Mouse (Mus musculus) heart, adult 8-10 months (tissue): ENCODE data around the gene Galnt15. TPM values are rescaled to one million over a fixed set of nuclear protein-coding genes. Genes with fewer than 3 reads are reported as not detected.
A peak's percentile ranks its signal among the peaks of the same experiment; 100 is the strongest.
"Not testable (repeated sequence)": the region's sequence is repeated elsewhere in the genome, so short reads cannot be mapped to it uniquely, and the experiment has no call there.

Experiments
- DNase-seq: peaks from one replicate; pipeline ENCODE4 v3.0.0; 2022; ENCODE audit warnings: low spot score
- total RNA-seq, 4 experiments: library from RNA; stranded (reverse); gene quantifications; 2 replicates each; pipeline ENCODE4 v1.2.4; 2022

Galnt15 gene
- total RNA-seq, 4 experiments from 2014 or later: 13.9 to 22.2 (median 18.3) TPM

DNA sequence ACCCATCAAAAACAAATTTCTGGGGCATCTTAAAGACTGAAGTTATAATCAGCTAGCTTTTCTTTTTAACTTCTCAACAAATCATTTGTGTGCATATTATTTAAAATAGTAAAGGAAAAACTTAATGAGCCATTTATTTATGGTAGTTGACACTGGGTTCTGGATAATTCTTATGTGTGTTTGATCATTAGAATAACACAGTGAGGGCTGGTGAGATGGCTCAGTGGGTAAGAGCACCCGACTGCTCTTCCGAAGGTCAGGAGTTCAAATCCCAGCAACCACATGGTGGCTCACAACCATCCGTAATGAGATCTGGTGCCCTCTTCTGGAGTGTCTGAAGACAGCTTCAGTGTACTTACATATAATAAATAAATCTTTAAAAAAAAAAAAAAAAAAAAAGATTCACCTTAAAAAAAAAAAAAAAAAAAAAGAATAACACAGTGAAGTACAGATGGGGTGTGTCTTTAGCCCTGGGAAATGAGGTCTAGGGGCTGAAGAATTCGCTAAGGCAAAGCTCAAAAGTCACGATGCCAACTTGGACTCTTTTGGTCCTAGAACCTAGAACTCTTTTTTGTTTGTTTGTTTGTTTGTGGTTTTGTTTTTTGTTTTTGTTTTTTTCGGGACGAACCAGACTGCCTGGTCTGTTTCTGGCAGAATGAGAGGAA is 58.9 kb downstream of the Galnt15 start:
- not testable (repeated sequence) for DNase-seq

DNA sequence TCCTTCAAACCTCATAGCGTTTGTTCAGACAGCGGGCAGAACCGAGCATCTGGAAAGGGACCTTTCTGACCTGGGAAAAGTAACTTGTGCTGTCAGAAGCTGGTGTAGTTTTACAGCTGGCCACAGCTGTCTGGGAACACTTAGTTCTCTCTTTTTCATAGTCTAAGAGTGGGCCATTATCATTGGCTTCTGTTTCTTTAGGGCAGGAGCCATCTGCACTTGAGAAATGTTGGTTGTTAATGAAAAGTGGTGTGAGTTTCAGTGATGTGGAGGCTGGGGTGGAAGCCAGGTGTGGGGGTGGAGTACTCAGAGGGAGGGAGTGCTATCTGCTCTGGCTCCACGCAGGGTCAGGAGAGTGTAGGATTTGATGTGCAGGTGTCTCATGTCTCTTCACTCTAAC is 62.3 kb downstream of the Galnt15 start:
- peak; percentile 26 for DNase-seq

DNA sequence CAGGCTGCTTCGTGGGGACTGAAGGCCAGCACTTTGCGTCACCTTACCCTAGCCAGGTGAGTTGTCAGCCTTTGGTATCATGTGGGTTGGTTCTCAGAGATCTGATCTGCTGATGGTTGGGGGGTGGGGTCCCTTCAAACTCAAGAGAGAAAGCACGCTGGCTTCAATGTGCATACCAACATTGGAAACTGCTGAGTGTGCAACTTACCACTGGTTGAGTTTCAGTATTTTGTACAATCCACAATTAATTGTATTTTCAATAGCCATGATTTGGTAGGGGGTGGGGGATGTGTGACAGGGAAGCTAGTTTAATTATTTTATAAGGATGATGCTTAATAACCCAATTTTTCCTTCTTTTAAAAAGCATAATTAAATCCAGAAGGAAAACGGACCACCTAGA is 62.9 kb downstream of the Galnt15 start:
- DNase-seq: no peak

DNA sequence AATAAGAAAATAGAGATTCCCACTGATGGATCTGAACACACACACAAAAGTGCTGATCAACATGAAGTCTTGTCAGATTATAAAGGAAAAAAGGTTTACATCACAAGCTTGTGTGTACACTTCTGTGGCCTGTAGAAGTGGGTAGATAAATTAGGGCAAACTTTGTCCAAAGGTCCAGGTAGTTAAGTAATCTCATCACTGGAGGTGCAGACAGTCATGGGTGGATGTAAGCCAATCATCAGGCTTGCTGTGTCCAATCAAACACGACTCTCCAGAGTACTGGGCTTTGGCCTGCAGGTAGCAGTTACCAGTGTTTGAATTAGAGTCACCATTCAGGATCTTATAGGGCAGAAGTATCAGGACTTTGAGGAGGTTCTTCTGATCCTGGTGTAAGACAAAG is 64.2 kb downstream of the Galnt15 start:
- no peak for DNase-seq

DNA sequence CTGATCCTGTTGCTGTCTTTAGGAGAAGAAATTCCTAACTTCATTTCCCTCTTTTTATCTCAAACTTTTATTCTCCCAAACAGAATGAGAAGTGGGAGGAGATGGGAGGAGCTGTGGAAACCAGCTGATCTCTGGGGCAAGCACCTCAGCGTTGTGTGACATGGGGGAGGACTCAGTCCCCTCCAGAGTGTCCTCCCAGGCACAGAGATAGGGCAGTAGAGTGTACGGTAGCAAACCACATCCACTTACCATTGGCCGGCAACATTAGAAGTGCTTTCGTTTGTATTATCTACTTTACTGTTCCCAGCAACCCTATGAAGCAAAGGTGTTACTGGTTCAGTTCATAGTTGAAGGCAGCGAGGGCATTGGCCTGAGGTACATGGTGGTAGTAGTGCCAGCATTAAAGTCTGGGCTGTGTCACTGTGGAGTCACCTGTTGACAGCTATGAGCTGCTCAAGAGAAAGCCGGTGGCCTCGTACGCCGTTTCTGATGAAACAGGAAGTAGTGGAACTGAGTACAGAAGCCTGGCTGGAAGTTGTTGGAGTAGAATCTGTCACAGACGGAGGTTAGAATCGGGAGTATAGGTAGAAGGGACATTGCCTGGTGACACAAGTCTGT is 64.8 kb downstream of the Galnt15 start:
- no peak for DNase-seq

DNA sequence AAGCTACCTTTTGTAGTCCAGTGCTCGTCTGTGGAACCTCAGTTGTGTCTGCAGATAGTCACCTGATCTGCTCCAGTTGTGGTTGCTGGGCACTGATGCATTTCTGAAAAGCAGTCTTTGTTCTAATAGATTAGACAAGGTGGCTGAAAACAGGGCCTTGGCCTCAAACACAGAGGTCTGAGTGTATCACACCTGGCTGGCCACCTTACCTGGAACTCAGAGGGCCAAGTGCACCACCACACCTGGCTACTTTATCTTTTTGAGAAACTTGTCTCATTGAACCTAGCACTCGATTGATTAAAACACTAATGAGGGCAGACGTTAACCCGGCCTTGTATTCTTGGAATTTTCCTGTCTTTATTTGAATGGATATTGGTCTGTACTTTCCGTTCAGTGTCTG is 66.9 kb downstream of the Galnt15 start:
- no peak for DNase-seq

DNA sequence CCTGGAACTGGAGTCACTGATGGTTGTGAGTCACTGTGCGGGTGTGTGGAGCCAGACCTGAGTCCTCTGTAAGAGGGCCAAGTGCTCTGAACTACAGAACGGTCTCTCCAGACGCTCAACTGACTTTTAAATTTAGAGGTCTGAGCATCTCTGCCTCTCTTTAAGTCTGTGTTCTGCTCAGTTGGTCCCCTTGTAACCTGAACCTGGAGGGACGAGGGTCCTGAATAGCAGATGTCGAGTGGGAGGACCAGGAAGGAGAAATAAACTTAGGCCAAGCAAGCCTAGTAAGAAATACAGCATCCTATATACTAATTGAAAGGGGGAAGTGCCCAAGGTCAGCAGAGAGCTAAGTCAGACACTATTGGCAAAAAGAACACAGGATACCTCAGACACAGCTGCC is 68.0 kb downstream of the Galnt15 start:
- DNase-seq: no peak

DNA sequence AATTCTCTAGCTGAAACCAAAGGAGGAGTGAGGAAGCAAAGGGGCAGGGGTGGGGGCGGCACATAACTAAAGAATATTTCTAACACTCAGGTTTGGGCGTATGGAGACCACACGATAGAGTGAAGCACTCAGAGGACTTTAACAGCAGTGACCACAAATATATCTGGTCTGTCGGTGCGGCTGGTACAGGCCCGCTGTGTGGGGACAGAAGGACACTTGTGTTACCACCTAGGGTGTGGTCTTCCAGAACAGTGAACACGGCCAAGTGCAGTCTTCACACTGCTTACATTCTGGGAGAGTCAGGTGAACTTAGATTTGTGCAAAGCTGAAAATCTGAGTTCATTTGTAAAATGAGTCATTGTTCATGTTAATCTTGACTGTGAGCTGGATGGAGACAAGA is 68.9 kb downstream of the Galnt15 start:
- DNase-seq: no peak

DNA sequence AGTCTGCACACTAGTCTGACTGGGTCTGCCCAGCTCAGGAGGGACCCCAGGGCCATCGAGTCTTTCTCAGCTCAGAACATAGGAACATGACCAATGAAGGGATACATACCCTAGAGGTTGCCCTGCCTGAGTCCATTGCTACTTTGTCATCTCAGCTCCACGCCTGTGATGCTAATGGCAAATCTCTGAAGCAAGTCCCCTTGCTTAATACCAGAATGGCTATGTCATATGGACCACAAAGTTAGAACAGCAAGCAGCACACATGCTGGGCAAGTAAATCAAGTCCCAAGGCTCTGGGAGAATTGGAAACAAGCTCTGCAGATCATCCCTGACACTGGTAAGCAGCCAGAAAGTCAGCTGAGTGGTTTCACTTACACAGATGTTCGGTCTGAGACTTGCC is 70.2 kb downstream of the Galnt15 start:
- no peak for DNase-seq

DNA sequence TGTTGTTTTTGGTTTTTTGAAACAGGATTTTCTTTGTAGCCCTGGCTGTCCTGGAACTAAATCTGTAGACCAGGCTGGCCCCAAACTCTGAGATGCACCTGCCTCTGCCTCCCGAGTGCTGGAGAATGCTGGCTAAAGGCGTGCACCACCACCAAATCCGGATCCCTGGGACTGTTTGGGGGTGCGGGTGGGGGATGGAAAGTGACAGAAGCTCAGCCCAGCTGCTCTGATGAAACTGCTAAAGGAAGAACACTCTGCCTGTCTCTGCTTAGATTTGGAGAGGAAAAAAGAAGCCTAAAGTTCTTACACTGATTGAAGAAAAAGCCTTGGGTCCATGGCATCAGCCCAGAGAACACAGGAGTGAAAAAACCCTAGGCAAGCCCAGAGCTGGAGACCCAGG is 74.8 kb downstream of the Galnt15 start:
- no peak for DNase-seq

DNA sequence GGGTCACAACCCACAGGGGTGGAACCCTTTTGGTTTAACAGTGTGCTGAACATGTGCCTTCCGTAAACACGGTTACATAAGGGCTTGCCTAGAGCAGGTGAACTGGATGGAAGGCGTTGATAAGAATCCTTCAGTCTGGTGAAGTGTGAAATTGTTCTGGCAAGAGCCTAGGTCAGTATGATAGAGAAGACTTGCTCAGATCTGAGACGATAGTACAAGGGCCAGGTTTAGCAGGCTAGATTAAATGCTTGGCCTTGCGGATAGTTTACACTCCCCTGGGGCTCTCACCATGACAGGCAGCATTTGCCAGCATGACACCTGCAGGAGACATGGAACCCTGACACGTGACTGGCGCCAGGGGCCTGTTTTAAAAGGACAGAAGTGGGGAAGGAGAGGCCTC is 76.9 kb downstream of the Galnt15 start:
- no peak for DNase-seq

DNA sequence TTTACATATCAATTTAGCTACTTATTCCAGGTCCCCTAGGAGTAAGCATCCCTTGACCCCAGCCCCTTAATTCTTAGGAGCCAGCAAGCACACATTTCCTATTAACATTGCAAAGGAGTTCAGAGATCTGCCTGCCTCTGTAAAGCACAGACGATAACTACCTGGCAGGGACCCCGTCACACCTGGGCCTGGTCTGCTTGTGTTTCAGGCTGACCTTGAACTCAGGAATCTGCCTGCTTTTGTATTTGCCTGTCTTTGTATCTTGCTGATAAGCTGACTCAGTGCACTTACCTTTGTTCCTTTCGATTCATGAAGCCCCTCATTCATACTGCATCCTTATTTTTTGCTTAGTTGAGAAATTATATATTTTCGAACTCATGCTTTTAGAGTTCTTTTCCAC is 78.1 kb downstream of the Galnt15 start:
- DNase-seq: no peak

Other genes with a start within 250 kb of the Galnt15 start
- 10 to 100 TPM; 25.0 to 34.2 (median 29.3) TPM for gene Ankrd28, start 198.3 kb upstream of the Galnt15 start, total RNA-seq
- gene Oxnad1, start 56.4 kb downstream of the Galnt15 start, total RNA-seq: 10 to 100 TPM; 52.2 to 73.4 (median 56.4) TPM
- gene Dph3, start 56.7 kb downstream of the Galnt15 start, total RNA-seq: 10 to 100 TPM; 73.7 to 91.2 (median 82.8) TPM
- gene Msmb, start 113.0 kb downstream of the Galnt15 start, total RNA-seq: not detected
- 100 to 1,000 TPM; 120 to 145 (median 131) TPM for gene Ncoa4, start 130.9 kb downstream of the Galnt15 start, total RNA-seq
- gene Timm23, start 172.9 kb downstream of the Galnt15 start, total RNA-seq: 100 to 1,000 TPM; 216 to 235 (median 228) TPM
- gene Parg, start 173.0 kb downstream of the Galnt15 start, total RNA-seq: 10 to 100 TPM; 15.4 to 21.4 (median 18.0) TPM